Mouse (Mus musculus) midbrain, embryonic 11.5 days (tissue): ENCODE measurements at regions not wholly inside any gene's neighbourhood (a gene's known extent, or its start where the extent isn't known, plus 50 kb on each side); places are given as distances from the start of the nearest gene placed in this dataset.
A peak's percentile ranks its signal among the peaks of the same experiment; 100 is the strongest.
"Not testable (repeated sequence)": the region's sequence is repeated elsewhere in the genome, so short reads cannot be mapped to it uniquely, and the experiment has no call there.

ENCODE experiments used
- ATAC-seq: fragments of 200-750 bp; cut with Nextera tagmentation; 2 replicates; pipeline ENCODE4 v1.8.0; 2017; ENCODE audit warnings: moderate TSS enrichment, moderate library complexity; ENCODE audit not compliant: low FRiP score
- DNase-seq: peaks from one replicate; pipeline ENCODE4 v3.0.0; 2015; ENCODE audit warnings: low spot score; ENCODE audit errors: missing footprints
- H3K27ac ChIP-seq: fragments of 300-500 bp; sonication (generic); 2 replicates; pipeline ENCODE4 v1.5.1; 2014; ENCODE audit warnings: low read depth, low read length
- H3K27me3 ChIP-seq: fragments of 300-500 bp; sonication (generic); 2 replicates; pipeline ENCODE4 v1.6.1; 2014; ENCODE audit warnings: mild to moderate bottlenecking, low read length, moderate library complexity, mixed read lengths; ENCODE audit not compliant: control insufficient read depth, insufficient read depth
- H3K36me3 ChIP-seq: fragments of 300-500 bp; sonication (generic); 2 replicates; pipeline ENCODE4 v1.6.1; 2014; ENCODE audit warnings: mild to moderate bottlenecking, low read length, moderate library complexity, mixed read lengths; ENCODE audit not compliant: control insufficient read depth, insufficient read depth
- H3K4me1 ChIP-seq: fragments of 300-500 bp; sonication (generic); 2 replicates; pipeline ENCODE4 v1.6.1; 2014; ENCODE audit warnings: low read length; ENCODE audit not compliant: control insufficient read depth, insufficient read depth
- H3K4me2 ChIP-seq: fragments of 300-500 bp; sonication (generic); 2 replicates; pipeline ENCODE4 v1.6.1; 2014; ENCODE audit warnings: mild to moderate bottlenecking, moderate library complexity
- H3K4me3 ChIP-seq: fragments of 300-500 bp; sonication (generic); 2 replicates; pipeline ENCODE4 v1.5.1; 2014; ENCODE audit warnings: low read depth, low read length
- H3K9ac ChIP-seq: fragments of 300-500 bp; sonication (generic); 2 replicates; pipeline ENCODE4 v1.6.1; 2014; ENCODE audit warnings: low read length
- H3K9me3 ChIP-seq: fragments of 300-500 bp; sonication (generic); 2 replicates; pipeline ENCODE4 v1.6.1; 2016; ENCODE audit warnings: low read length; ENCODE audit not compliant: control insufficient read depth
- WGBS: fragments of 180-500 bp; shearing (Covaris S2); extraction: QIAGEN DNeasy Blood & Tissue Kit; methylation state at CpG from one replicate; pipeline ENCODE4 v1.1.7; 2014; 5-methylcytosine and 5-hydroxymethylcytosine counted together

- no peaks in the 10 kb centered on the region for H3K27me3 ChIP-seq
- H3K4me1 ChIP-seq, result 0 out of 2 replicates have a peak, but pooled peaks cover 2% of the 10 kb centered on the region
- WGBS, result 82% methylated on average over 2 of the region's 2 CpGs
- 0 out of 2 replicates have a peak, but pooled peaks have one; percentile 38 for ATAC-seq
- H3K9me3 ChIP-seq, result no peaks in the 10 kb centered on the region
- H3K4me2 ChIP-seq, result no peak overlapping the region
- no peak overlapping the region for H3K4me3 ChIP-seq
- no peak overlapping the region for H3K27ac ChIP-seq
- H3K9ac ChIP-seq, result no peak overlapping the region
- no peak for DNase-seq
- no peaks in the 10 kb centered on the region for H3K36me3 ChIP-seq
Observed at GRCm38 (mm10) chr6:25012376-25013287, 56.5 kb upstream of the Tmem229a start.

- H3K4me1 ChIP-seq, H3K4me2 ChIP-seq, H3K4me3 ChIP-seq, ATAC-seq, H3K9me3 ChIP-seq, H3K27ac ChIP-seq, H3K27me3 ChIP-seq, DNase-seq, H3K36me3 ChIP-seq, H3K9ac ChIP-seq: not testable (repeated sequence)
Observed at GRCm38 (mm10) chr6:25008856-25009255, 52.8 kb upstream of the Tmem229a start.
